Mouse (Mus musculus): ENCODE results near the gene Sf1. TPM values are rescaled to one million over a fixed set of nuclear protein-coding genes. Genes with fewer than 3 reads are reported as not detected.

Gene Sf1
- polyA plus RNA-seq, 1 experiment from 2014 or later, result 91.7 TPM

GRCm38 (mm10) chr19:6339191-6339590 is 24.3 kb upstream of the Sf1 start:
- 98% methylated on average over 6 of the region's 6 CpGs for WGBS
- H3K27ac ChIP-seq (ENCODE audit: low read depth, low read length), result no peak overlapping the region
- H3K4me2 ChIP-seq (ENCODE audit: low read depth, low read length), result no peak overlapping the region
- H3K4me1 ChIP-seq (ENCODE audit: control insufficient read depth, insufficient read depth, low read length), result peaks cover 20% of the 10 kb centered on the region
- no peaks in the 10 kb centered on the region for H3K9me3 ChIP-seq (ENCODE audit: control insufficient read depth, low read length)
- H3K27me3 ChIP-seq (ENCODE audit: control insufficient read depth, insufficient read depth, low read length), result no peaks in the 10 kb centered on the region
- H3K9ac ChIP-seq (replicated peaks; ENCODE audit: low read depth, low read length), result no peak overlapping the region
- no peak overlapping the region for H3K4me3 ChIP-seq (ENCODE audit: low read depth, low read length)
- H3K36me3 ChIP-seq (ENCODE audit: control insufficient read depth, insufficient read depth, low read length), result peaks cover 27% of the 10 kb centered on the region
- no peak for ATAC-seq (ENCODE audit: low read depth)

- ATAC-seq (ENCODE audit: low read depth), result no peak
- H3K4me3 ChIP-seq (ENCODE audit: low read depth, low read length), result no peak overlapping the region
- H3K9ac ChIP-seq (replicated peaks; ENCODE audit: low read depth, low read length), result no peak overlapping the region
- peak overlapping the region; percentile 71; the same call in 1 of the 2 replicates for H3K4me2 ChIP-seq (ENCODE audit: low read depth, low read length)
- H3K9me3 ChIP-seq (ENCODE audit: control insufficient read depth, low read length), result no peaks in the 10 kb centered on the region
- 76% methylated on average over 15 of the region's 15 CpGs for WGBS
- H3K27me3 ChIP-seq (ENCODE audit: control insufficient read depth, insufficient read depth, low read length), result no peaks in the 10 kb centered on the region
- peaks cover 27% of the 10 kb centered on the region for H3K36me3 ChIP-seq (ENCODE audit: control insufficient read depth, insufficient read depth, low read length)
- no peak overlapping the region for H3K27ac ChIP-seq (ENCODE audit: low read depth, low read length)
- peaks cover 20% of the 10 kb centered on the region for H3K4me1 ChIP-seq (ENCODE audit: control insufficient read depth, insufficient read depth, low read length)
Observed at GRCm38 (mm10) chr19:6339890-6340504, 23.5 kb upstream of the Sf1 start.

GRCm38 (mm10) chr19:6340524-6341452 is 22.7 kb upstream of the Sf1 start, which contains the start of gene Map4k2:
Gene Map4k2 (plus strand): TSS chr19:6341135.
- Histone ChIP-seq H3K36me3 (ENCODE audit: control insufficient read depth, insufficient read depth, low read length) (peaks cover 35% of the 10 kb centered on the region), H3K9ac (replicated peaks; ENCODE audit: low read depth, low read length) (peak within 1 kb of the TSS; percentile 67), H3K9me3 (ENCODE audit: control insufficient read depth, low read length) (no peaks in the 10 kb centered on the region), H3K27me3 (ENCODE audit: control insufficient read depth, insufficient read depth, low read length) (no peaks in the 10 kb centered on the region), H3K27ac (ENCODE audit: low read depth, low read length) (peak within 1 kb of the TSS; percentile 7; the same call in 1 of the 2 replicates), H3K4me1 (ENCODE audit: control insufficient read depth, insufficient read depth, low read length) (peaks cover 18% of the 10 kb centered on the region), H3K4me3 (ENCODE audit: low read depth, low read length) (peak within 1 kb of the TSS; percentile 53), H3K4me2 (ENCODE audit: low read depth, low read length) (peak within 1 kb of the TSS; percentile 71)
- peak; percentile 66 for ATAC-seq (ENCODE audit: low read depth)
- 10% methylated on average over 60 of the region's 72 CpGs for WGBS

- WGBS, result 7% methylated on average over 23 of the region's 23 CpGs
- ATAC-seq (ENCODE audit: low read depth), result no peak
Observed at GRCm38 (mm10) chr19:6341453-6342077, 21.9 kb upstream of the Sf1 start.

GRCm38 (mm10) chr19:6342276-6342933 is 21.1 kb upstream of the Sf1 start:
- H3K4me2 ChIP-seq (ENCODE audit: low read depth, low read length), result peak overlapping the region; percentile 71; the same call in 1 of the 2 replicates
- H3K4me3 ChIP-seq (ENCODE audit: low read depth, low read length), result no peak overlapping the region
- WGBS, result 77% methylated on average over 5 of the region's 5 CpGs
- H3K9me3 ChIP-seq (ENCODE audit: control insufficient read depth, low read length), result no peaks in the 10 kb centered on the region
- peaks cover 46% of the 10 kb centered on the region for H3K36me3 ChIP-seq (ENCODE audit: control insufficient read depth, insufficient read depth, low read length)
- H3K4me1 ChIP-seq (ENCODE audit: control insufficient read depth, insufficient read depth, low read length), result peaks cover 4% of the 10 kb centered on the region
- no peak overlapping the region for H3K9ac ChIP-seq (replicated peaks; ENCODE audit: low read depth, low read length)
- no peak for ATAC-seq (ENCODE audit: low read depth)
- H3K27me3 ChIP-seq (ENCODE audit: control insufficient read depth, insufficient read depth, low read length), result no peaks in the 10 kb centered on the region
- H3K27ac ChIP-seq (ENCODE audit: low read depth, low read length), result no peak overlapping the region

More at GRCm38 (mm10) chr19:6341453-6342077, 21.9 kb upstream of the Sf1 start:
- H3K4me3 ChIP-seq (ENCODE audit: low read depth, low read length), result peak overlapping the region; percentile 53
- peak overlapping the region; percentile 67 for H3K9ac ChIP-seq (replicated peaks; ENCODE audit: low read depth, low read length)
- H3K9me3 ChIP-seq (ENCODE audit: control insufficient read depth, low read length), result no peaks in the 10 kb centered on the region
- H3K27me3 ChIP-seq (ENCODE audit: control insufficient read depth, insufficient read depth, low read length), result no peaks in the 10 kb centered on the region
- peak overlapping the region; percentile 7; the same call in 1 of the 2 replicates for H3K27ac ChIP-seq (ENCODE audit: low read depth, low read length)
- peak overlapping the region; percentile 71 for H3K4me2 ChIP-seq (ENCODE audit: low read depth, low read length)
- peaks cover 10% of the 10 kb centered on the region for H3K4me1 ChIP-seq (ENCODE audit: control insufficient read depth, insufficient read depth, low read length)
- peaks cover 43% of the 10 kb centered on the region for H3K36me3 ChIP-seq (ENCODE audit: control insufficient read depth, insufficient read depth, low read length)

GRCm38 (mm10) chr19:6343066-6343925 is 20.2 kb upstream of the Sf1 start:
- Histone ChIP-seq H3K9ac (replicated peaks; ENCODE audit: low read depth, low read length) (no peak overlapping the region), H3K27me3 (ENCODE audit: control insufficient read depth, insufficient read depth, low read length) (no peaks in the 10 kb centered on the region), H3K4me3 (ENCODE audit: low read depth, low read length) (no peak overlapping the region), H3K27ac (ENCODE audit: low read depth, low read length) (no peak overlapping the region), H3K4me2 (ENCODE audit: low read depth, low read length) (no peak overlapping the region), H3K4me1 (ENCODE audit: control insufficient read depth, insufficient read depth, low read length) (peaks cover 4% of the 10 kb centered on the region), H3K36me3 (ENCODE audit: control insufficient read depth, insufficient read depth, low read length) (peaks cover 39% of the 10 kb centered on the region), H3K9me3 (ENCODE audit: control insufficient read depth, low read length) (no peaks in the 10 kb centered on the region)
- WGBS, result 90% methylated on average over 19 of the region's 19 CpGs
- ATAC-seq (ENCODE audit: low read depth), result no peak

GRCm38 (mm10) chr19:6343996-6344395 is 19.5 kb upstream of the Sf1 start:
- WGBS, result 91% methylated on average over 5 of the region's 5 CpGs
- Histone ChIP-seq H3K4me1 (ENCODE audit: control insufficient read depth, insufficient read depth, low read length) (peaks cover 4% of the 10 kb centered on the region), H3K4me3 (ENCODE audit: low read depth, low read length) (no peak overlapping the region), H3K36me3 (ENCODE audit: control insufficient read depth, insufficient read depth, low read length) (peaks cover 32% of the 10 kb centered on the region), H3K9me3 (ENCODE audit: control insufficient read depth, low read length) (no peaks in the 10 kb centered on the region), H3K27me3 (ENCODE audit: control insufficient read depth, insufficient read depth, low read length) (no peaks in the 10 kb centered on the region), H3K9ac (replicated peaks; ENCODE audit: low read depth, low read length) (no peak overlapping the region), H3K27ac (ENCODE audit: low read depth, low read length) (no peak overlapping the region), H3K4me2 (ENCODE audit: low read depth, low read length) (no peak overlapping the region)
- ATAC-seq (ENCODE audit: low read depth), result no peak

GRCm38 (mm10) chr19:6346023-6346422 is 17.5 kb upstream of the Sf1 start:
- no peak for ATAC-seq (ENCODE audit: low read depth)
- H3K27ac ChIP-seq (ENCODE audit: low read depth, low read length), result no peak overlapping the region
- H3K4me2 ChIP-seq (ENCODE audit: low read depth, low read length), result no peak overlapping the region
- no peaks in the 10 kb centered on the region for H3K9me3 ChIP-seq (ENCODE audit: control insufficient read depth, low read length)
- peaks cover 22% of the 10 kb centered on the region for H3K36me3 ChIP-seq (ENCODE audit: control insufficient read depth, insufficient read depth, low read length)
- no peak overlapping the region for H3K4me3 ChIP-seq (ENCODE audit: low read depth, low read length)
- WGBS, result 93% methylated on average over 5 of the region's 5 CpGs
- H3K4me1 ChIP-seq (ENCODE audit: control insufficient read depth, insufficient read depth, low read length), result peaks cover 4% of the 10 kb centered on the region; the same call in 1 of the 2 replicates
- no peak overlapping the region for H3K9ac ChIP-seq (replicated peaks; ENCODE audit: low read depth, low read length)
- H3K27me3 ChIP-seq (ENCODE audit: control insufficient read depth, insufficient read depth, low read length), result no peaks in the 10 kb centered on the region

Data from neural tube, embryonic 14.5 days (tissue).